Mouse (Mus musculus): ENCODE data around the gene Pdp2.

Gene Pdp2

GRCm38 (mm10) chr8:104598496-104598895 is 7.2 kb downstream of the Pdp2 start:
- no peak for DNase-seq

GRCm38 (mm10) chr8:104601386-104601785 is 10.1 kb downstream of the Pdp2 start:
- no peak for DNase-seq

GRCm38 (mm10) chr8:104601941-104602371 is 10.7 kb downstream of the Pdp2 start:
- DNase-seq = no peak

- DNase-seq = peak; percentile 80
Observed at GRCm38 (mm10) chr8:104602468-104603244, 11.4 kb downstream of the Pdp2 start.

- DNase-seq = no peak
Observed at GRCm38 (mm10) chr8:104603245-104603593, 12.0 kb downstream of the Pdp2 start.

- no peak for DNase-seq
Observed at GRCm38 (mm10) chr8:104606329-104606728, 15.1 kb downstream of the Pdp2 start.

- DNase-seq = no peak
Observed at GRCm38 (mm10) chr8:104607944-104608343, 16.7 kb downstream of the Pdp2 start.

GRCm38 (mm10) chr8:104609222-104609621 is 18.0 kb downstream of the Pdp2 start:
- DNase-seq = no peak

- no peak for DNase-seq
Observed at GRCm38 (mm10) chr8:104610185-104610766, 19.0 kb downstream of the Pdp2 start.

- no peak for DNase-seq
Observed at GRCm38 (mm10) chr8:104611613-104612012, 20.4 kb downstream of the Pdp2 start.

GRCm38 (mm10) chr8:104613119-104613518 is 21.9 kb downstream of the Pdp2 start:
- no peak for DNase-seq

GRCm38 (mm10) chr8:104620765-104621164 is 29.5 kb downstream of the Pdp2 start:
- DNase-seq = no peak

GRCm38 (mm10) chr8:104624161-104624560 is 32.9 kb downstream of the Pdp2 start, which contains the start of gene Cdh16:
Cdh16 (minus strand) TSS chr8:104624396.
- DNase-seq = no peak

GRCm38 (mm10) chr8:104627065-104627740 is 36.0 kb downstream of the Pdp2 start:
- no peak for DNase-seq

- DNase-seq = no peak
Observed at GRCm38 (mm10) chr8:104628402-104628801, 37.2 kb downstream of the Pdp2 start.

GRCm38 (mm10) chr8:104629306-104630110 is 38.3 kb downstream of the Pdp2 start:
- no peak for DNase-seq

- DNase-seq = no peak
Observed at GRCm38 (mm10) chr8:104630111-104630479, 38.8 kb downstream of the Pdp2 start.

- peak; percentile 38 for DNase-seq
Observed at GRCm38 (mm10) chr8:104630574-104630973, 39.3 kb downstream of the Pdp2 start.

GRCm38 (mm10) chr8:104630981-104631663 is 39.9 kb downstream of the Pdp2 start, which contains the start of gene Rrad:
Rrad (minus strand) TSS chr8:104631327.
- peak; percentile 81 for DNase-seq

GRCm38 (mm10) chr8:104631975-104632374 is 40.7 kb downstream of the Pdp2 start:
- no peak for DNase-seq

- DNase-seq = no peak
Observed at GRCm38 (mm10) chr8:104632486-104632885, 41.2 kb downstream of the Pdp2 start.

GRCm38 (mm10) chr8:104633156-104633744 is 42.0 kb downstream of the Pdp2 start:
- DNase-seq = no peak

Measured in thymus, postnatal 25 days (tissue).